Mouse (Mus musculus) neural tube, embryonic 15.5 days (tissue): ENCODE measurements at regions not wholly inside any gene's neighbourhood (a gene's known extent, or its start where the extent isn't known, plus 50 kb on each side); places are given as distances from the start of the nearest gene placed in this dataset.

Experiments used
- ATAC-seq: fragments of 200-750 bp; cut with Nextera tagmentation; 2 replicates; pipeline ENCODE4 v1.8.0; 2017; ENCODE audit warnings: mild to moderate bottlenecking, moderate TSS enrichment, moderate library complexity; ENCODE audit not compliant: low FRiP score
- H3K27ac ChIP-seq: fragments of 300-500 bp; sonication (generic); replicated peaks from 2 replicates; pipeline ENCODE4 v1.5.1; 2015; ENCODE audit warnings: mild to moderate bottlenecking, inconsistent platforms
- H3K27me3 ChIP-seq: fragments of 300-500 bp; sonication (generic); replicated peaks from 2 replicates; pipeline ENCODE4 v1.6.1; 2015; ENCODE audit warnings: inconsistent platforms
- H3K36me3 ChIP-seq: fragments of 300-500 bp; sonication (generic); 2 replicates; pipeline ENCODE4 v1.6.1; 2015; ENCODE audit warnings: inconsistent platforms
- H3K4me1 ChIP-seq: fragments of 300-500 bp; sonication (generic); 2 replicates; pipeline ENCODE4 v1.6.1; 2015; ENCODE audit warnings: inconsistent platforms
- H3K4me2 ChIP-seq: fragments of 300-500 bp; sonication (generic); 2 replicates; pipeline ENCODE4 v1.6.1; 2015; ENCODE audit warnings: inconsistent platforms, mild to moderate bottlenecking, moderate library complexity
- H3K4me3 ChIP-seq: fragments of 300-500 bp; sonication (generic); replicated peaks from 2 replicates; pipeline ENCODE4 v1.5.1; 2015; ENCODE audit warnings: mild to moderate bottlenecking, inconsistent platforms
- H3K9ac ChIP-seq: fragments of 300-500 bp; sonication (generic); replicated peaks from 2 replicates; pipeline ENCODE4 v1.6.1; 2015; ENCODE audit warnings: mild to moderate bottlenecking, inconsistent platforms
- H3K9me3 ChIP-seq: fragments of 300-500 bp; sonication (generic); replicated peaks from 2 replicates; pipeline ENCODE4 v1.6.1; 2016; ENCODE audit warnings: inconsistent platforms
- WGBS: fragments of 180-500 bp; shearing (Covaris S2); methylation state at CpG from one replicate; pipeline ENCODE4 v1.1.7; 2015; ENCODE audit warnings: mixed read lengths; 5-methylcytosine and 5-hydroxymethylcytosine counted together

DNA sequence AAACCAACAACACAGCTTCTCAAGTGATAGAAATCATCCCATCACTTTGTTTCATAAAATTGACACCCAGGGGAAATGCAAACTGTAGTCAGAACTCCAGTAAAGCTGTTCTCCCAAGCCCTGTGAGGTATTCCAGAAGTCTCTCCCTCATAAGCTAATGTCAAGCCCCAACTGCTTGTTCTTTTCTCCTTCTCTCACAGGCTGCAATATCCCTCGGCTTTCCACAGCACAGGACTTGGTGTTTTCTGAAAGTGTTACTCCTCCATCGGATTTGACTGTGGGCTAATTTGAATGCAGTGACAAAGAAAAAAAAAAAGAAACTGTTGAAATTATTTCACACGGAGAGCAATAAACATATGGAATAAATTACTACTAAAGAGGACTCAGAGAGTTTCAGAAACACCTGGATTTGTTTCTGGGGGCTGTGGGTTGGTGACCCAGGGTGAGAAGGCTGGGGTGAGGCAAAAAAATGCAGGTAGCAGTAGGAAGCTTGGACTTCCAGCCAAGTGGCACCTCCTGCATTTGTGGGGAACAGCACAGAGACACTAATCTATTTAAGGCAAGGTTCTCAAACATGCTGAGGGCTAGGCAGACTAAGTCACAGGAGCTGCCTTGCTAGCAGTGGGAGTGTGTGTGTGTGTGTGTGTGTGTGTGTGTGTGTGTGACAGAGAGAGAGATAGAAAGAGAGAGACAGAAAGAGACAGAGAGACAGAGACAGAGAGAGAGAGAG is 447.3 kb downstream of the Gm43517 start:
- Histone ChIP-seq H3K4me3 (no peak overlapping the region), H3K27me3 (no peaks in the 10 kb centered on the region), H3K4me1 (no peaks in the 10 kb centered on the region), H3K9me3 (no peaks in the 10 kb centered on the region), H3K9ac (no peak overlapping the region), H3K4me2 (no peak overlapping the region), H3K27ac (no peak overlapping the region), H3K36me3 (no peaks in the 10 kb centered on the region)
- no peak for ATAC-seq
- WGBS = 64% methylated on average over 3 of the region's 3 CpGs

DNA sequence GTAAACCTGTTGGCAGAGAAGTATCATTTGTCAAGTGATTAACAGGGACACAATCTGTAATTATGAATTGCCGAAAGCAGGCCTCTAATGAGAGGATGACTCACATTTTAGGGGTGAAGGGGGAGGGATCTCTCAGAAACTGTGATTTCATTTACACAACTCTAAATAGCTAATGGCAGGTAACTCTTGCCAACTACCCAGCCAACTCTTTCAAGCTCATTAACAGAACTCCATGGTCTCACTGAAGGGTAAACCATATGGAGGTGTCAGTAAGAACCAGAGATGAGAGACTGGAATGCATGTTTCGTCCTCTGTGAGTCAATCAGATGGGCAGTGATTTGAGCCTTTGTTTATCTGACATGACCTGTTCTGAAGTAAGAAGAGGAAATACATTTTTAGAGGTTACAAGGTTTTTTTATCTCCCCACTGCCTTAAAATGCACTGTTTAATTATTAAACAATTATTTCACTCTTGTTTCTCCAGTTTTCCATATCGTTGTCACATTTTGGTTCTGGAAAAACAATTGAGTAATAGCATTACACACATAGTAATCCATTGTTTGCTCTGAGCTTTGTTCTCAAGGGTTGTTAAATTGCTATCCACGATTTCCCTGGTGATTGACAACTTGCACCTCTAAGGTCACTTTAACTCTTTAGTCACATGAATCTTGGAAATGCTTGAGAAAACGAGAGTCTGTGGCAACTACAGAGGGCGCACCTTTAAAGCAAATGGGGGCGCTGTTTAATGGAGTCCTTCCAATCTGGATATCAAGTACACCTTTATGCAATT is 451.5 kb downstream of the Gm43517 start:
- no peaks in the 10 kb centered on the region for H3K4me1 ChIP-seq
- WGBS = 67% methylated on average over 7 of the region's 7 CpGs
- H3K27ac ChIP-seq = no peak overlapping the region
- no peaks in the 10 kb centered on the region for H3K36me3 ChIP-seq
- ATAC-seq = no peak
- no peaks in the 10 kb centered on the region for H3K9me3 ChIP-seq
- H3K4me2 ChIP-seq = no peak overlapping the region
- no peaks in the 10 kb centered on the region for H3K27me3 ChIP-seq
- H3K9ac ChIP-seq = no peak overlapping the region
- no peak overlapping the region for H3K4me3 ChIP-seq

DNA sequence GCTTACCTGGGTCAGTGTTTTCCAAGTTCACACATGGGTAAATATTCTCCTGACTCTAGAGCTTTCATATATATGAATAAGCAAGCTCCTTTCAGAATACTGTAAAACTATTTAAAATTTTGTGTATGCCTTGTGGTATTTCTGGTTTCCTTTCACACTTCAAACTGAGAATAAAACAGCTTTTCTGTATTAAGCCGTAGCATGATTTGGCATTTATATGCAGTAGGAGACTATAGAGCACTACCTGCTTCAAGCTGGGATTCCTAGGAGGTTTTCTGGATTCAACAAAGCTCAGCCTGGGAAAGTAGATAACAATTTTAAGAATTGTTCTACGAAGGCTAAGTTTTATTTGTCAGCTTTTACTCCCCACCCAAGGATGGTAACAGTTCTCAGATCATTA is 500.5 kb downstream of the Gm43517 start:
- Histone ChIP-seq H3K27ac (no peak overlapping the region), H3K4me2 (no peak overlapping the region), H3K4me3 (no peak overlapping the region), H3K9me3 (no peaks in the 10 kb centered on the region), H3K27me3 (no peaks in the 10 kb centered on the region), H3K36me3 (no peaks in the 10 kb centered on the region), H3K9ac (no peak overlapping the region), H3K4me1 (no peaks in the 10 kb centered on the region)
- WGBS = 87% methylated on average over 2 of the region's 2 CpGs
- ATAC-seq = no peak

DNA sequence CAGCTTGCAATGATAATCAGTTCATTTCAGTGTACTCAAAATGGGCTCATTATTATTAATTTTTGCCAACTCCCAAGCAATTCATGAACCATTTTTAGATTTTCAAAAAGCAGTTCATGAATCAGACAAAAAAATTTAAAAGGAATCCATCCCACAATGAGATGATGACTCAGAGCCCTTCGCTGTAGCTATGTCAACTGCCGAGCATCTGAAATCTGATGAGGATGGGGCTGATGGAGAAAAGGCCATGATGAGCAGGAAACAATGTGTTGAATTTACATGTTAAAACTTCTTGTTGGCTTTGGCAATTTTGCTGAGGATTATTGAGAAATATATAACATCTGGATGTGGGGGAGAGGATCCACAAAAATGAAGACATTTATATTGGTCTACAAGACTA is 502.3 kb downstream of the Gm43517 start:
- Histone ChIP-seq H3K4me3 (no peak overlapping the region), H3K4me2 (no peak overlapping the region), H3K27me3 (no peaks in the 10 kb centered on the region), H3K9ac (no peak overlapping the region), H3K9me3 (no peaks in the 10 kb centered on the region), H3K4me1 (no peaks in the 10 kb centered on the region), H3K36me3 (no peaks in the 10 kb centered on the region), H3K27ac (no peak overlapping the region)
- 89% methylated on average over 2 of the region's 2 CpGs for WGBS
- no peak for ATAC-seq

DNA sequence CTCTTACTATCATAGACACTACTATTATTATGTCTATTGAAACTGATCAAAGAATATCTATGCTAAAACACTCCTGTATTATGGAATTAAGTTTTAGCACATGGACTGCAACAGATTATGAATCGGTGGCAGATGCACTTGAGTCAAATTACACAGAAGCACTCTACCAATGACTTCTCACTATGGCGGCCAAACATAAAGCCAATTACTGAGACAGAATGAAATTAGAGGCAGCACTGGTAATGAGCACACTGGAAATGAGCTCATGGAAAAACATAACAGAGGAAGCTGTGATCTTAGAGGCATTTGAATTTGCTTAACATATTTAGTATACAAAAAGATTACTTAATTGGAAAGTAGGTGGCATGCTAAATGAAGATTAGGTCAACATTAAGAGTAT is 512.8 kb downstream of the Gm43517 start:
- Histone ChIP-seq H3K27me3 (no peaks in the 10 kb centered on the region), H3K4me1 (no peaks in the 10 kb centered on the region), H3K27ac (no peak overlapping the region), H3K9ac (no peak overlapping the region), H3K9me3 (no peaks in the 10 kb centered on the region), H3K4me3 (no peak overlapping the region), H3K36me3 (no peaks in the 10 kb centered on the region), H3K4me2 (no peak overlapping the region)
- 69% methylated on average over 2 of the region's 2 CpGs for WGBS
- no peak for ATAC-seq

DNA sequence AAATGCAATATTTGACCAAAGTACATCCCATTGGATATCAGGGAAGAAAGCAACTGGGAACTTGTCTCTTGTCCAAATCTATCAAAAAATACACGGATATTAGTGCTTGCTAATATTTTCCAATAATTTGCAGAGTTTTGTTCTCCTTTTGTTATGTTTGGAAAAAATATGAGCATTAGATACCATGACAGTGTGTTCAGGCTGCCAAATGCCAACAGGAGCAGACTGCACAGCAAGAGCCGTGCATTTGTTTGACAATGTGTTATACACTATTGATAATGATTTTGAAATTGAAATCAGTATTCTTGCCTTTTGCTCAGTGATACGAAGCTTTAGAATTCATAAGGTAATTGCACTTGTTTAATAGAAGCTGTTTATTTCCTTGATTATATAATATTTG is 530.7 kb downstream of the Gm43517 start:
- whole genome bisulfite sequencing = 91% methylated on average over 3 of the region's 3 CpGs
- Histone ChIP-seq H3K9me3 (no peaks in the 10 kb centered on the region), H3K4me2 (no peak overlapping the region), H3K27me3 (no peaks in the 10 kb centered on the region), H3K4me1 (no peaks in the 10 kb centered on the region), H3K4me3 (no peak overlapping the region), H3K9ac (no peak overlapping the region), H3K36me3 (no peaks in the 10 kb centered on the region), H3K27ac (no peak overlapping the region)
- no peak for ATAC-seq

DNA sequence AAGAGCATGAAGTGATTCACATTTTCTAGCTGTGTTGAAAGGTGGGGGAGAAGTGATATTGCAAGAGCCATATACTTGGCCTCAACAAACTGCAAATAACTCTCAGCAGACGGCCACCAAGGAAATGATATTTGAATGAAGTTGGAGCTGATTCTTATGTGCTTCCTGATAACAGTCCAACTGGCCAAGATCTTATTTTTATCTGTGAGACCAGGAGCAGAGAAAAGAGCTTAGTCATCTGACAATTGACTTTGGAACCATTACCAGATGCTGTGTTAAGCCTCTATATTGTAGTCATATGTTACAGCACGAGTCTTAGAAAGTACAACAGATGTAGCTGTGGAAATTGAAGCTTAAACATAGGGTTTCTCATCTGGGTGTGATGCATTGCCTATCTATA is 536.6 kb downstream of the Gm43517 start:
- no peaks in the 10 kb centered on the region for H3K36me3 ChIP-seq
- H3K9me3 ChIP-seq = no peaks in the 10 kb centered on the region
- no peaks in the 10 kb centered on the region for H3K4me1 ChIP-seq
- no peak overlapping the region for H3K27ac ChIP-seq
- no peak for ATAC-seq
- no peak overlapping the region for H3K9ac ChIP-seq
- no peak overlapping the region for H3K4me2 ChIP-seq
- no peak overlapping the region for H3K4me3 ChIP-seq
- no peaks in the 10 kb centered on the region for H3K27me3 ChIP-seq
- 80% methylated on average over 2 of the region's 2 CpGs for WGBS

DNA sequence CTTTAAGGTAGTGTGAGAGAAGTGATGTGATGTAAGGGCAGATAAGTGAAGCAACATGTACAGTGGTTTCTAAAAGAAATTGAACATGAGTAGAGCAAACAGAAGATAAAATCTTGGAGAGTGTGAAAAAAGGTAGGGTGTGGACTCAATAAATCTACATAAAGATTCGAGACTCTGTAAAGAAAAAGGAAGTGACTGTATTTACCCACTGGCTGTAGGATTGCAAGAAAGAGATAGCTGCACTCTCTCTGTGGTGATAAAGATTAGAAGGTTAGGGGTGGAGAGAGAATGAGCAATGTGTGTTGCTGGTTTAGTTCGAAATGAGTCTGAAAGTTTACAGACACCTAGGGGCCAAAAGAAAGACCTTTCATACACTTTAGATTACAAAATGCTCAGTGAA is 555.8 kb downstream of the Gm43517 start:
- H3K9ac ChIP-seq = no peak overlapping the region
- 80% methylated on average over 2 of the region's 2 CpGs for WGBS
- no peak for ATAC-seq

DNA sequence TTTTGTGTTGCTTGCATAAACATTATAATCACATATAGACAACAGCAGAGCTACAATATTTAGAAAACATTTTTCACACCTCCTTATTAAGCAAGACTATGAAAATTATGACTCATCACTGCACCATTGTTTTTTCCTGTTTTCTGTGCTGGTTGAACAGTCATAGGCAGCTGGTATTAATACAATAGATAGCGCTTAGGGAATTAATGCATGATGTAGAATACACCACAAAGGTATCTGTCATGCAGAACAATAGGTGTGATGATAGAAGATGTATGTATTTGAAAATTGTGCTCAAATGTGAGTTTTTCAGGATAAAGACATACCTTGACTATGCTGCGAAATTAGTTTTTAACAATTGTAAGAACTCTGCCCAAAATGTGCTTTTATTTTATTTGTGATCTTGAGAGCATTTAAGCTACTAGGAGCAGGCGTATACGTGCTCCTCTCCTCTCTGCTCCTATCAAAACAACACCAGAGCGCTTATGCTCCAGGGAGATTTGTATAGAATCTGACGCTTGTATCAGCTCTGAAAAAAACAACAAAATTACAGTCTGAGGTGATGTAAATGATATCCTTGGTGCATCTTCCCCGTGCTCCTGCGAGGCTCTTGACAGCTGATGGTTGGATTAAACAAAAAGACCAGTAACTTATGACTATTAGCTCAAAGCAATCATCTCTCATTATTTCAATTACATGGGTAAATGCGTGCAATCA is 560.1 kb downstream of the Gm43517 start:
- Histone ChIP-seq H3K4me3 (no peak overlapping the region), H3K4me1 (0 out of 2 replicates have a peak, but pooled peaks cover 3% of the 10 kb centered on the region), H3K27ac (no peak overlapping the region), H3K9ac (no peak overlapping the region), H3K4me2 (no peak overlapping the region), H3K36me3 (no peaks in the 10 kb centered on the region), H3K27me3 (no peaks in the 10 kb centered on the region), H3K9me3 (no peaks in the 10 kb centered on the region)
- no peak for ATAC-seq
- WGBS = 51% methylated on average over 9 of the region's 9 CpGs

More for the DNA sequence above, 555.8 kb downstream of the Gm43517 start:
- no peak overlapping the region for H3K4me2 ChIP-seq
- H3K9me3 ChIP-seq = no peaks in the 10 kb centered on the region
- H3K4me3 ChIP-seq = no peak overlapping the region
- H3K36me3 ChIP-seq = no peaks in the 10 kb centered on the region
- H3K4me1 ChIP-seq = 0 out of 2 replicates have a peak, but pooled peaks cover 1% of the 10 kb centered on the region
- no peak overlapping the region for H3K27ac ChIP-seq
- H3K27me3 ChIP-seq = no peaks in the 10 kb centered on the region

DNA sequence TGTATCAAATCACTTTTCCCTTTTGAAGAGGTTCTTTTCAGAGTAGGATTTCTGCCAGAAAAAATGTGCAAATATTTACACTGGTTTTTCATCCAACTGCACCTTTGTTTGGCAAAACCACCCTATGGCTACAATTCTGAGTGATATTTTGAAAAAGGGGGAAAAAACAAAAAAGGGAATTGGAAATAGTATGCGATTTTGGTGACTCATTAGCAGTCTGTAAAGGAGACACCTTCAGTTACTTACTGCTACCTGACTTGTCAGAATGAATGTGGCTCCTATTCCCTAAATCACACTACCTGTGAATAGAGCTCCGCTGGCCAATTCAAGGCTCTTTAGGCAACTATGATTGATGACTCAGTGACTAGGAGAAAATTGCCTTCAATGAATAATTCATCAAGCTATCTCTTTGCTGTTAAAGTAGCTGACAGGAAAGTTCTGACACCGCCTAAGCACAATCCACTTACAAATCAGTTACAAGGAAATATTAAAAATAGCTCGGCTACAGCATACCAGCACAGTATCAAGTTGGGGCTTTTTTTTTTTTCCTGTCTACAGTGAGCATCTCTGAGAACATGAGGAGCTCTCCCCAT is 560.8 kb downstream of the Gm43517 start:
- Histone ChIP-seq H3K9ac (no peak overlapping the region), H3K4me3 (no peak overlapping the region), H3K27ac (no peak overlapping the region), H3K36me3 (no peaks in the 10 kb centered on the region), H3K27me3 (no peaks in the 10 kb centered on the region), H3K9me3 (no peaks in the 10 kb centered on the region), H3K4me2 (no peak overlapping the region), H3K4me1 (0 out of 2 replicates have a peak, but pooled peaks cover 3% of the 10 kb centered on the region)
- 21% methylated on average over 4 of the region's 4 CpGs for WGBS
- no peak; the same call in 1 of the 2 replicates for ATAC-seq

DNA sequence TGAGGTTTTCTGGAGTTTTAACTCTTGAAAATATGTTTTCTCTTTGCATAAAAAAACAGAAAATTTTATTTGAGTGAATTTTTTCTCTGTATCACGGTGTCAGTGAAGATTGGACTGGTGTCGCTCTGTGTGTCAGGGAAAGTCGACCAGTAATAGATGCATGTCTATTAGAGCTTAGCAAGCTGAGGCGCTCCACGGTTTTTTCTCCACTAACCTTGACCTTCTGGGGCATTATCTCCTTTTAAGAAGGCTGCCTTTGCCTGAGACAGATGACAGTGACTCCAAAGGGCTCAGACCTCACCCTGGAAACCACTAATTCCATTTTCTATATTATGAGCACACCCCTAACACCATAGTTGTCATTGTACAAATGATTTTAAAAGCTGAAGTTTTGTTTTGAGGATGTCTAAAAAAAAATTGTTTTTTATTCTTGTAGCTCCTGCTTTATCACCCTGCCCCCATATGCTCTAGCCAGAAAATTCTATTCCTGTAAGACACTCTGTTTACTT is 561.8 kb downstream of the Gm43517 start:
- no peak overlapping the region for H3K4me3 ChIP-seq
- no peak overlapping the region for H3K27ac ChIP-seq
- 34% methylated on average over 5 of the region's 5 CpGs for WGBS
- H3K4me1 ChIP-seq = 0 out of 2 replicates have a peak, but pooled peaks cover 3% of the 10 kb centered on the region
- H3K9me3 ChIP-seq = no peaks in the 10 kb centered on the region
- H3K36me3 ChIP-seq = no peaks in the 10 kb centered on the region
- no peak overlapping the region for H3K9ac ChIP-seq
- no peak overlapping the region for H3K4me2 ChIP-seq
- H3K27me3 ChIP-seq = no peaks in the 10 kb centered on the region
- no peak for ATAC-seq
